Mouse (Mus musculus) neutrophil, adult 59 days (primary cell): Measurements from ENCODE around the gene Galnt13. TPM values are rescaled to one million over a fixed set of nuclear protein-coding genes. Genes with fewer than 3 reads are reported as not detected.

Source experiments
- total RNA-seq, 2 experiments: library from RNA; stranded (reverse); gene quantifications; 1 replicate in 1 of 2; 2 replicates in 1 of 2; pipeline ENCODE4 v1.2.4; 2023

Galnt13 gene
- total RNA-seq = not detected

DNA sequence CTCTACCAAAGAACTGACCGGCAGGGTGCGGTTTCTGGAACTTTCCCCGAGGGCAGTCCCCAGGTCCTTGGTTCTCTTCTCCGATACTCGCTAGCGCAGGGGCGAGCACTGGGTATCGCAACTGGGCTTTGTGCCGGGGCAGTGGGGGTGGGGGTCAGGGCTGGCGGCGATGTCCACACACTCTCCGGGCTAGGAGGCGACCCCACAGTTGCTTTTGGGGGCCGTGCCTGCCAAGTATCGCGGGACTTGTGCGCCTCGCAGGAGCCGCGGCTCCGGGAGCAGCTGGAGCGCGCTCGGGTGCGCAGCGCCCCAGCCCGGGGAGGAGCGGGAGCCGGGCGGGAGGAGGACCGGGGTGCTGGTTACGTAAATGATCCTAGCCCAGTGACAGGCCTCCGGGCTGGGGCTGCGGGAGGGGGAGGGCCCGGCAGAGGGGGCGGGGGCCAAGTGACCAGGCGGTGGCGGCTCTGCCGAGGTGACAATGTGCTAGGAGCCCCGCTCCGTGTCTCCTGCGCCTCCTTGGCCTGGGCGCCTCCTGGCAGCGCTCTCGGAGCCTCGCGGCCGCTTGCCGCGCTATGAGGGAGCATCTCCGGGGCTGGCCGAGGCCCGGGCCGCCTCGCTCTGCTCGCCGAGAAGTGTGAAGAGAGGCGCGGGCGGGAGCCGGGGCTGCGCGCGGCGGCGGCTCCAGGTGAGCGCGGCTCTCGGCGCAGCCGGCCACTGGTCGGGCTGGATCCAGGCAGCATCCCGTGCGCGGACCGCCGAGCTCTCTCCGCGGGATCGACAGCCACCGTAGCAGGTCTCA is at the start of gene Galnt13:
Gene Galnt13, plus strand, starts transcription at position 381 of the 799 bp plus-strand sequence.

